Mouse (Mus musculus): ENCODE results near the gene Fam193a. TPM values are rescaled to one million over a fixed set of nuclear protein-coding genes. Genes with fewer than 3 reads are reported as not detected.

Fam193a gene
- polyA plus RNA-seq, 1 experiment from 2014 or later = 10.3 TPM

- H3K27ac ChIP-seq (ENCODE audit: low read length) = no peak overlapping the region
These were observed 131.2 kb downstream of the Fam193a start for GRCm38 (mm10) chr5:34500886-34501285.

GRCm38 (mm10) chr5:34501588-34501987 lies 131.9 kb downstream of the Fam193a start:
- H3K9me3 ChIP-seq (ENCODE audit: control insufficient read depth, low read length) = no peaks in the 10 kb centered on the region
- 70% methylated on average over 3 of the region's 3 CpGs for WGBS
- no peak for ATAC-seq (ENCODE audit: low read depth)
- no peak overlapping the region for H3K4me2 ChIP-seq (ENCODE audit: low read depth, low read length)
- no peak overlapping the region for H3K4me3 ChIP-seq (ENCODE audit: low read length)
- H3K27ac ChIP-seq (ENCODE audit: low read length) = no peak overlapping the region
- H3K27me3 ChIP-seq (ENCODE audit: control insufficient read depth, insufficient read depth, low read depth, low read length) = no peaks in the 10 kb centered on the region
- H3K9ac ChIP-seq (ENCODE audit: low read length) = no peak overlapping the region
- H3K4me1 ChIP-seq (replicated peaks; ENCODE audit: control insufficient read depth, insufficient read depth, low read length) = no peaks in the 10 kb centered on the region
- H3K36me3 ChIP-seq (ENCODE audit: control insufficient read depth, insufficient read depth, low read length) = peaks cover under 1% of the 10 kb centered on the region; the same call in 1 of the 2 replicates

More at GRCm38 (mm10) chr5:34500886-34501285, 131.2 kb downstream of the Fam193a start:
- no peak overlapping the region for H3K4me2 ChIP-seq (ENCODE audit: low read depth, low read length)
- peaks cover 3% of the 10 kb centered on the region; the same call in 1 of the 2 replicates for H3K36me3 ChIP-seq (ENCODE audit: control insufficient read depth, insufficient read depth, low read length)
- ATAC-seq (ENCODE audit: low read depth) = no peak
- WGBS = 62% methylated on average over 5 of the region's 5 CpGs
- H3K9ac ChIP-seq (ENCODE audit: low read length) = no peak overlapping the region
- no peaks in the 10 kb centered on the region for H3K27me3 ChIP-seq (ENCODE audit: control insufficient read depth, insufficient read depth, low read depth, low read length)
- H3K9me3 ChIP-seq (ENCODE audit: control insufficient read depth, low read length) = no peaks in the 10 kb centered on the region
- no peak overlapping the region for H3K4me3 ChIP-seq (ENCODE audit: low read length)
- H3K4me1 ChIP-seq (replicated peaks; ENCODE audit: control insufficient read depth, insufficient read depth, low read length) = no peaks in the 10 kb centered on the region

- no peaks in the 10 kb centered on the region for H3K9me3 ChIP-seq (ENCODE audit: control insufficient read depth, low read length)
- 93% methylated on average over 1 of the region's 1 CpGs for WGBS
- no peak for ATAC-seq (ENCODE audit: low read depth)
These were observed 132.7 kb downstream of the Fam193a start for GRCm38 (mm10) chr5:34502411-34502810.

GRCm38 (mm10) chr5:34502821-34503220 lies 133.1 kb downstream of the Fam193a start:
- no peak overlapping the region for H3K4me2 ChIP-seq (ENCODE audit: low read depth, low read length)
- WGBS = 75% methylated on average over 6 of the region's 6 CpGs
- no peak for ATAC-seq (ENCODE audit: low read depth)

More at GRCm38 (mm10) chr5:34502411-34502810, 132.7 kb downstream of the Fam193a start:
- Histone ChIP-seq H3K27ac (ENCODE audit: low read length) (no peak overlapping the region), H3K4me2 (ENCODE audit: low read depth, low read length) (no peak overlapping the region), H3K36me3 (ENCODE audit: control insufficient read depth, insufficient read depth, low read length) (no peaks in the 10 kb centered on the region; the same call in 1 of the 2 replicates), H3K4me1 (replicated peaks; ENCODE audit: control insufficient read depth, insufficient read depth, low read length) (no peaks in the 10 kb centered on the region), H3K27me3 (ENCODE audit: control insufficient read depth, insufficient read depth, low read depth, low read length) (no peaks in the 10 kb centered on the region), H3K9ac (ENCODE audit: low read length) (no peak overlapping the region), H3K4me3 (ENCODE audit: low read length) (no peak overlapping the region)

GRCm38 (mm10) chr5:34512486-34512885 lies 142.8 kb downstream of the Fam193a start:
- Histone ChIP-seq H3K9ac (ENCODE audit: low read length) (no peak overlapping the region), H3K4me2 (ENCODE audit: low read depth, low read length) (no peak overlapping the region; the same call in 1 of the 2 replicates), H3K27ac (ENCODE audit: low read length) (no peak overlapping the region), H3K4me3 (ENCODE audit: low read length) (no peak overlapping the region), H3K9me3 (ENCODE audit: control insufficient read depth, low read length) (no peaks in the 10 kb centered on the region), H3K36me3 (ENCODE audit: control insufficient read depth, insufficient read depth, low read length) (no peaks in the 10 kb centered on the region), H3K4me1 (replicated peaks; ENCODE audit: control insufficient read depth, insufficient read depth, low read length) (peaks cover 4% of the 10 kb centered on the region; the same call in 1 of the 2 replicates), H3K27me3 (ENCODE audit: control insufficient read depth, insufficient read depth, low read depth, low read length) (no peaks in the 10 kb centered on the region)
- no peak for ATAC-seq (ENCODE audit: low read depth)
- WGBS = 89% methylated on average over 3 of the region's 3 CpGs

More at GRCm38 (mm10) chr5:34502821-34503220, 133.1 kb downstream of the Fam193a start:
- Histone ChIP-seq H3K9me3 (ENCODE audit: control insufficient read depth, low read length) (no peaks in the 10 kb centered on the region), H3K36me3 (ENCODE audit: control insufficient read depth, insufficient read depth, low read length) (no peaks in the 10 kb centered on the region; the same call in 1 of the 2 replicates), H3K9ac (ENCODE audit: low read length) (no peak overlapping the region), H3K27ac (ENCODE audit: low read length) (no peak overlapping the region), H3K4me3 (ENCODE audit: low read length) (no peak overlapping the region), H3K4me1 (replicated peaks; ENCODE audit: control insufficient read depth, insufficient read depth, low read length) (no peaks in the 10 kb centered on the region), H3K27me3 (ENCODE audit: control insufficient read depth, insufficient read depth, low read depth, low read length) (no peaks in the 10 kb centered on the region)

- 0 out of 2 replicates have a peak within 1 kb of the TSS, but pooled peaks have one; percentile 11 for H3K27ac ChIP-seq (ENCODE audit: low read length)
- no peaks in the 10 kb centered on the region for H3K36me3 ChIP-seq (ENCODE audit: control insufficient read depth, insufficient read depth, low read length)
- WGBS = under 1% methylated on average over 64 of the region's 64 CpGs
- no peaks in the 10 kb centered on the region for H3K27me3 ChIP-seq (ENCODE audit: control insufficient read depth, insufficient read depth, low read depth, low read length)
- no peaks in the 10 kb centered on the region for H3K9me3 ChIP-seq (ENCODE audit: control insufficient read depth, low read length)
- H3K9ac ChIP-seq (ENCODE audit: low read length) = peak within 1 kb of the TSS; percentile 94
- peaks cover 4% of the 10 kb centered on the region; the same call in 1 of the 2 replicates for H3K4me1 ChIP-seq (replicated peaks; ENCODE audit: control insufficient read depth, insufficient read depth, low read length)
- ATAC-seq (ENCODE audit: low read depth) = peak; percentile 99
- H3K4me3 ChIP-seq (ENCODE audit: low read length) = peak within 1 kb of the TSS; percentile 87
- peak within 1 kb of the TSS; percentile 91 for H3K4me2 ChIP-seq (ENCODE audit: low read depth, low read length)
These were observed 143.9 kb downstream of the Fam193a start, which contains the start of gene Tnip2 for GRCm38 (mm10) chr5:34513466-34514217. TSS of gene Tnip2 (minus strand) at chr5:34513991.

- Histone ChIP-seq H3K4me2 (ENCODE audit: low read depth, low read length) (peak overlapping the region; percentile 91), H3K27me3 (ENCODE audit: control insufficient read depth, insufficient read depth, low read depth, low read length) (no peaks in the 10 kb centered on the region), H3K27ac (ENCODE audit: low read length) (no peak overlapping the region), H3K4me1 (replicated peaks; ENCODE audit: control insufficient read depth, insufficient read depth, low read length) (peaks cover 4% of the 10 kb centered on the region; the same call in 1 of the 2 replicates), H3K9ac (ENCODE audit: low read length) (peak overlapping the region; percentile 49; the same call in 1 of the 2 replicates), H3K36me3 (ENCODE audit: control insufficient read depth, insufficient read depth, low read length) (no peaks in the 10 kb centered on the region), H3K4me3 (ENCODE audit: low read length) (peak overlapping the region; percentile 87), H3K9me3 (ENCODE audit: control insufficient read depth, low read length) (no peaks in the 10 kb centered on the region)
- ATAC-seq (ENCODE audit: low read depth) = no peak; the same call in 1 of the 2 replicates
- 13% methylated on average over 7 of the region's 7 CpGs for WGBS
These were observed 144.5 kb downstream of the Fam193a start for GRCm38 (mm10) chr5:34514218-34514566.

GRCm38 (mm10) chr5:34515096-34515495 lies 145.4 kb downstream of the Fam193a start:
- Histone ChIP-seq H3K36me3 (ENCODE audit: control insufficient read depth, insufficient read depth, low read length) (no peaks in the 10 kb centered on the region), H3K27ac (ENCODE audit: low read length) (no peak overlapping the region), H3K27me3 (ENCODE audit: control insufficient read depth, insufficient read depth, low read depth, low read length) (no peaks in the 10 kb centered on the region), H3K4me1 (replicated peaks; ENCODE audit: control insufficient read depth, insufficient read depth, low read length) (peaks cover 4% of the 10 kb centered on the region; the same call in 1 of the 2 replicates), H3K9ac (ENCODE audit: low read length) (no peak overlapping the region), H3K9me3 (ENCODE audit: control insufficient read depth, low read length) (no peaks in the 10 kb centered on the region), H3K4me3 (ENCODE audit: low read length) (no peak overlapping the region), H3K4me2 (ENCODE audit: low read depth, low read length) (no peak overlapping the region)
- no peak for ATAC-seq (ENCODE audit: low read depth)

- Histone ChIP-seq H3K27me3 (ENCODE audit: control insufficient read depth, insufficient read depth, low read depth, low read length) (no peaks in the 10 kb centered on the region), H3K4me2 (ENCODE audit: low read depth, low read length) (no peak overlapping the region), H3K9me3 (ENCODE audit: control insufficient read depth, low read length) (no peaks in the 10 kb centered on the region), H3K4me1 (replicated peaks; ENCODE audit: control insufficient read depth, insufficient read depth, low read length) (peaks cover 6% of the 10 kb centered on the region; the same call in 1 of the 2 replicates), H3K9ac (ENCODE audit: low read length) (no peak overlapping the region), H3K4me3 (ENCODE audit: low read length) (no peak overlapping the region), H3K36me3 (ENCODE audit: control insufficient read depth, insufficient read depth, low read length) (no peaks in the 10 kb centered on the region), H3K27ac (ENCODE audit: low read length) (no peak overlapping the region)
- no peak for ATAC-seq (ENCODE audit: low read depth)
- 26% methylated on average over 3 of the region's 3 CpGs for WGBS
These were observed 148.2 kb downstream of the Fam193a start for GRCm38 (mm10) chr5:34517913-34518312.

All from lung, embryonic 16.5 days (tissue).